Mouse (Mus musculus) gastrocnemius, adult 2 months (tissue): ENCODE measurements at regions not wholly inside any gene's neighbourhood (a gene's known extent, or its start where the extent isn't known, plus 50 kb on each side); places are given as distances from the start of the nearest gene placed in this dataset.

ENCODE experiments used
- DNase-seq: peaks from one replicate; pipeline ENCODE4 v3.0.0; 2022
- H3K27ac ChIP-seq: fragments of 200-600 bp; 2 replicates; pipeline ENCODE4 v1.8.1; 2022; ENCODE audit warnings: mild to moderate bottlenecking
- H3K4me3 ChIP-seq: fragments of 200-600 bp; 2 replicates; pipeline ENCODE4 v1.8.1; 2022; ENCODE audit warnings: mild to moderate bottlenecking, moderate library complexity
- CTCF ChIP-seq: fragments of 200-600 bp; IDR thresholded peaks from 2 replicates; pipeline ENCODE4 v1.8.1; 2022; ENCODE audit warnings: antibody characterized with exemption, mild to moderate bottlenecking, moderate library complexity
- intact Hi-C: fragments of 180-260 bp; cut with DNase I; formaldehyde crosslinking; loops from one replicate; pipeline ENCODE4 v1.15.1; 2025

- intact Hi-C loops = no loop called here
- Histone ChIP-seq H3K4me3 (no peak overlapping the region), H3K27ac (no peak overlapping the region)
- TF ChIP-seq CTCF = no peak
- DNase-seq = no peak
Measured at GRCm38 (mm10) chr14:99449870-99450269, 151.4 kb downstream of the Klf5 start.

- intact Hi-C loops = no loop called here
- no peak for DNase-seq
Measured at GRCm38 (mm10) chr14:99451110-99451795, 152.8 kb downstream of the Klf5 start.

DNA sequence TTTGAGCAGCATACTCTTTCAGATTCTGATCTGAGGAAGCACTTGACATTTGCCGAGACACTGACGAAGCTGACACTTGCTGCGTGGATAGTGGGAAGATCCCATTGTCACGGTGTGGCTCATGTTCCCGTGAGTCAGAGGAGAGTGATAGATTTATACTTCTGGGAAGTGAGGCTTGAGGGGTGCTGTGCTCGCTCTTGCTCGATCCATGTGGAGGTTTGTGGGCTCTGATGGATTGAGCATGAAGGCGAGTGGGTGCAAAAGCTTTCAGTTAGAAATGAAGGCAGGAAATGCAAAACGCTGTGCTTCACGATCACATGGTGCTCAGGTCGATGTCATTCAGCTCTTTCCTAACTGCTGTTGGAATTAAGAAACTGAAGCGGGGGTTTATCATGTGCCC, 155.4 kb downstream of the Klf5 start:
- TF ChIP-seq CTCF = no peak
- Histone ChIP-seq H3K4me3 (no peak overlapping the region), H3K27ac (no peak overlapping the region)
- DNase-seq = no peak
- intact Hi-C loops = no loop called here

More at GRCm38 (mm10) chr14:99451110-99451795, 152.8 kb downstream of the Klf5 start:
- Histone ChIP-seq H3K4me3 (no peak overlapping the region), H3K27ac (no peak overlapping the region)
- TF ChIP-seq CTCF = no peak

GRCm38 (mm10) chr14:99456555-99456954, 158.1 kb downstream of the Klf5 start:
- TF ChIP-seq CTCF = no peak
- Histone ChIP-seq H3K27ac (no peak overlapping the region), H3K4me3 (no peak overlapping the region)
- no peak for DNase-seq
- intact Hi-C loops = no loop called here

- no peak for DNase-seq
- intact Hi-C loops = no loop called here
- Histone ChIP-seq H3K4me3 (no peak overlapping the region), H3K27ac (no peak overlapping the region)
- TF ChIP-seq CTCF = no peak
Measured at GRCm38 (mm10) chr14:99457573-99457972, 159.1 kb downstream of the Klf5 start.

- no peak for DNase-seq
- no peak for TF ChIP-seq CTCF
- H3K27ac ChIP-seq = no peak overlapping the region
- intact Hi-C loops = no loop called here
- no peak overlapping the region for H3K4me3 ChIP-seq
Measured at GRCm38 (mm10) chr14:99472111-99472510, 173.6 kb downstream of the Klf5 start.

DNA sequence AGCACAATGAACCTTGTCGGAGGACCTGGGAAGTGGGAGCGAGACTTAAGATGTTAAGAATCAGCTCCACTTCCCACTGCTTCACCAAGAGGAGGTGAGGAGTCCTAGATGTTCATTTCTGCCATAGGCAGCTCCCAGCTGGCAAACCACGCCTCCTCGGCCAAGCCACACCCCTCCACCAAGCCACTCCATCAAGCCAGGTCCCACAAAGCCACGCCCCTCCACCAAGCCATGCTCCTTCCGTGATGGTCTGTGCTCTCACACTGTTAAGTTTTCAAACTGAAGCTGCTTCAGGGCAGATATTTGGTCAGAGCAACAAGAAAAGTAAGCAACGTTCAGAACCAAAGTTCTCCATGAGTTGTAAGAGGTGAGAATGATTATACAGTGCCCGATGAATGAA, 176.8 kb downstream of the Klf5 start:
- intact Hi-C loops = no loop called here

DNA sequence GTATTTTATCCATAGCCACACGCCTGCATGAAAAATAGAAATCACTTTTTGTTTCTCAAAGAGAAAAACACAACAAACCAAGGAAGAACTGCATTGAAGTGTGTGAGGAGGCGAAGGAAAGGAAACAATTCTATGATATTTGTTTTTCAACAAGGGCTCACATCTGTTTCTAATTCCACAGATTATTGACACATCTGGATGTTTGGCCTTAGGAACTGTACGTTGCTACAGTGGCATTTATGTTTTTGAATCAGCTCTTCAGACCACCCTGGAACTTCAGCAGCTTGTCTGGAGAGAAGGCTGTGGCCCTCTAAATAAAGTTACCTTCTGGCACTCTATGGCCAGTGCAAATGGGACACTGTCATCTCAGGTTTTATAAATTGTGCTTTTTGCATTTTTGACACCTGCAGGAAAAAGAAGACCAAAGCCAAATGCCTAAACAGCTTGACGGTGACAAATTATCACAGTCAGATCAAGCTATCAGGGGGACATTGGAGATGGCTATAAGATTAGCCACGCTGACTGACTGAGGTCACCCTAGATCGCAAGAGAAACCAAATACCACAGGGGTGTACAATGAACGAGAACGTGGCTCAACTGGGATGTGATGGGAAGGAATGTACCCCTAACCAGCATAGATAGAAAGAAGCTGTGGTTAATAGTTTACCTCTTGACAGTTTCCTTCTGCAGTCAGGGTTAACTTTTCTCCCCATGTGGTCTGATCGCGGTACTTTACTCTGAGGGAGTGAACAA, 182.0 kb downstream of the Klf5 start:
- Histone ChIP-seq H3K4me3 (no peak overlapping the region), H3K27ac (no peak overlapping the region)
- TF ChIP-seq CTCF = no peak
- intact Hi-C loops = no loop called here
- no peak for DNase-seq

More for the DNA sequence above, 176.8 kb downstream of the Klf5 start:
- Histone ChIP-seq H3K4me3 (no peak overlapping the region), H3K27ac (no peak overlapping the region)
- TF ChIP-seq CTCF = no peak
- no peak for DNase-seq

GRCm38 (mm10) chr14:99487981-99488380, 189.5 kb downstream of the Klf5 start:
- TF ChIP-seq CTCF = no peak
- Histone ChIP-seq H3K4me3 (no peak overlapping the region), H3K27ac (no peak overlapping the region)
- peak; percentile 21 for DNase-seq
- intact Hi-C loops = no loop called here

- intact Hi-C loops = no loop called here
- TF ChIP-seq CTCF = no peak
- Histone ChIP-seq H3K4me3 (no peak overlapping the region), H3K27ac (no peak overlapping the region)
- DNase-seq = no peak
Measured at GRCm38 (mm10) chr14:99493197-99493596, 194.7 kb downstream of the Klf5 start.

- no peak overlapping the region for H3K4me3 ChIP-seq
- H3K27ac ChIP-seq = no peak overlapping the region
- intact Hi-C loops = no loop called here
- no peak for TF ChIP-seq CTCF
- DNase-seq = no peak
Measured at GRCm38 (mm10) chr14:99493659-99494058, 195.2 kb downstream of the Klf5 start.

DNA sequence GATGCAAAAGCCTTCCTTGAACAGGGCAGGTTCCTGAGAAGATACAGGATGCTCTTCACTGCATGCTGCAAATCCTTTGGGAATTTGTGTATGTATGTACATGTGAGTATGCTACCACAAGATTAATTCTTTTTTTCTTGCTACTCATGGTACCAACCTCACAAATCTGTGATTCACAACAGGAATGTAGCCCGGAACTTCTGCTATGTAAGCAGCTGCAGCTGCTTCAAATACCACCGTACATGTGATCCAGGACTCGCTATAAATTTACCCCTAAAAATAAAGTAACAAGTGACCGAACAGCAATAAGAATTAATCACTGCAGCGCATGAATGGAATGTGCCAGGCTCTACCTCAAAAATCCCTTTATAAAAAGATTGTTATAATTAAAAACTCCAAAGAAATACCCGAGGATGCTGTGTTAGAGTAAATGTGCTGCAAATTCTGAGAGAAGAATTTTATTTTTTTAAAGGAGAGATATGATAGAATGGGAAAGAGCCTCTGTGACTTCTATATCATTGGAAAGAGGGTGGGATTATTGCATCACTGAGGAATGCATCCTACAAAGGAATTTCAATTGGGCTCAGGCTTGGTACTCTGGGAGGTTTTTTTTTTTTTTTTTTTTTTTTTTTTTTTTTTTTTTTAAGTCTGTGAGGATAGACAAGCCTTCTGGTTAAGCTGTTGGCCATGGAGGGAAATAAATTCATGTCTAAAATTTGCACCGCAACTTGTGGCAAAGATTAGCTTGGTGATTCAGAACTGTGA, 201.2 kb downstream of the Klf5 start:
- Histone ChIP-seq H3K4me3 (no peak overlapping the region), H3K27ac (no peak overlapping the region)
- no peak for DNase-seq
- intact Hi-C loops = no loop called here
- no peak for TF ChIP-seq CTCF

DNA sequence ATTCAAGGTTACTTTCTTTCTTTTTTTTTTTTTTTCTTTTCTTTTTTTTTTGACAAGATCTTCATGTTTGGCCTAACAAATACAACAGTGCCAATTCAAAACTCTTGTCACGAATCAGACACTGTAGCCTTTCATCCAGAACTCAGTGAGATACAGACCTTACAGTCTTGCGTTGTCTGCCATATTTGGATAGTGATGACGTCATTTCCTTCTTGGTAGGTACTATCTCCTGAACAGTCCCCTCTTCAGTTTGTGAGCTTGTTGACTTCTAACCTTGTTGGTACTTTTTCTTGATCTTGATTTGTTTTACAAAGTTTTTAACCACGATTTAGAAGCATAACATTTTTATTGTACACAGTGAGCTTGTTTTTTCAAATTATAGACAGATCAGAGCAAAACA, 206.4 kb downstream of the Klf5 start:
- no peak for DNase-seq
- intact Hi-C loops = no loop called here
- Histone ChIP-seq H3K4me3 (no peak overlapping the region), H3K27ac (no peak overlapping the region)
- no peak for TF ChIP-seq CTCF
